Mouse (Mus musculus) erythroblast, embryonic 14.5 days (primary cell): Measurements from ENCODE around the gene Stt3a. TPM values are rescaled to one million over a fixed set of nuclear protein-coding genes. Genes with fewer than 3 reads are reported as not detected.
A peak's percentile ranks its signal among the peaks of the same experiment; 100 is the strongest.

Experiments
- H3K27me3 ChIP-seq: 2 replicates; pipeline ENCODE4 v1.6.1; 2012; ENCODE audit warnings: inconsistent platforms; ENCODE audit not compliant: control insufficient read depth
- H3K36me3 ChIP-seq: 2 replicates; pipeline ENCODE4 v1.6.1; 2012; ENCODE audit warnings: mild to moderate bottlenecking, inconsistent platforms; ENCODE audit not compliant: control insufficient read depth
- H3K4me1 ChIP-seq: 2 replicates; pipeline ENCODE4 v1.6.1; 2012; ENCODE audit warnings: inconsistent platforms; ENCODE audit not compliant: control insufficient read depth
- H3K4me3 ChIP-seq: replicated peaks from 2 replicates; pipeline ENCODE3; 2012; ENCODE audit warnings: moderate library complexity, mild to moderate bottlenecking, inconsistent platforms
- H3K9me3 ChIP-seq: 2 replicates; pipeline ENCODE4 v1.6.1; 2012; ENCODE audit warnings: low read length, inconsistent platforms, mixed read lengths; ENCODE audit not compliant: control insufficient read depth
- GATA1 ChIP-seq: IDR thresholded peaks from 2 replicates; pipeline ENCODE4 v1.6.1; 2012; ENCODE audit warnings: low read length, inconsistent platforms, mixed read lengths
- TAL1 ChIP-seq: IDR thresholded peaks from 3 replicates; pipeline ENCODE4 v1.6.1; 2012; ENCODE audit warnings: low read length, inconsistent platforms, mixed read lengths
- polyA plus RNA-seq: library from polyadenylated mRNA; stranded (reverse); fragments of >175 nt; gene quantifications from 2 replicates; pipeline ENCODE4 v1.2.3, GENCODE M21; 2012

Stt3a gene
- polyA plus RNA-seq, 1 experiment, result 0.20 TPM

GRCm38 (mm10) chr9:36796781-36797555 lies 29.5 kb upstream of the Stt3a start, which contains the start of gene Ei24:
Gene Ei24 (minus strand): TSS chr9:36797393.
- no peaks in the 10 kb centered on the region for H3K27me3 ChIP-seq
- H3K4me3 ChIP-seq, result peak within 1 kb of the TSS; percentile 91
- H3K9me3 ChIP-seq, result no peaks in the 10 kb centered on the region
- TF ChIP-seq TAL1 (no peak), GATA1 (no peak)
- peaks cover 3% of the 10 kb centered on the region; the same call in 1 of the 2 replicates for H3K36me3 ChIP-seq
- peaks cover 21% of the 10 kb centered on the region for H3K4me1 ChIP-seq

- Histone ChIP-seq H3K4me1 (peaks cover 21% of the 10 kb centered on the region), H3K4me3 (peak overlapping the region; percentile 91), H3K9me3 (no peaks in the 10 kb centered on the region), H3K36me3 (peaks cover 6% of the 10 kb centered on the region), H3K27me3 (no peaks in the 10 kb centered on the region)
- TF ChIP-seq TAL1 (no peak), GATA1 (no peak)
Measured at GRCm38 (mm10) chr9:36796224-36796623, 28.7 kb upstream of the Stt3a start.

- Histone ChIP-seq H3K4me3 (no peak overlapping the region), H3K4me1 (peaks cover 21% of the 10 kb centered on the region)
Measured at GRCm38 (mm10) chr9:36795556-36795955, 28.1 kb upstream of the Stt3a start.

GRCm38 (mm10) chr9:36794487-36794886 lies 27.0 kb upstream of the Stt3a start:
- no peak for TF ChIP-seq GATA1
- no peak for TF ChIP-seq TAL1
- H3K4me1 ChIP-seq, result peaks cover 21% of the 10 kb centered on the region
- no peaks in the 10 kb centered on the region for H3K27me3 ChIP-seq
- H3K4me3 ChIP-seq, result no peak overlapping the region
- H3K36me3 ChIP-seq, result peaks cover 17% of the 10 kb centered on the region
- H3K9me3 ChIP-seq, result no peaks in the 10 kb centered on the region

More at GRCm38 (mm10) chr9:36795556-36795955, 28.1 kb upstream of the Stt3a start:
- peaks cover 11% of the 10 kb centered on the region for H3K36me3 ChIP-seq
- H3K27me3 ChIP-seq, result no peaks in the 10 kb centered on the region
- TF ChIP-seq TAL1 (no peak), GATA1 (no peak)
- no peaks in the 10 kb centered on the region for H3K9me3 ChIP-seq

DNA sequence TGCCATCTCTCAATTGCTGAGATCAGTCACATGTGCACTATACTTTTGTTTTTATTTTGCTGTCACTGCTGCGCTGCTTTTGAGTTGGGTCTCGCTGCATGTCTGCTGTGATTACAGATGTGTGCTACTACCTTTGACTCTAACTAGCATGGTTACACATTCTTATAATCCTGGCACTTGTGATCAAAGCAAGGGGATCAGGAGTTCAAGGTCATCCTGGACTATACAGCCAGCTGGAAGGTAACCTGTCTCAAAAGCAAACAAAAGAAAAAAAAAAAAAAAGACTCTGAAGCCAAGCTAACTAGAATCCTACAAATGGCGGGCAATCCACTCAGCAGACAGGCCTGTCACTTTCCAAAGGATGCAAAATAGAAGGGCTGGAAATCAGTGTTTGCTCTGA lies 24.7 kb upstream of the Stt3a start:
- Histone ChIP-seq H3K27me3 (no peaks in the 10 kb centered on the region), H3K36me3 (peaks cover 35% of the 10 kb centered on the region), H3K9me3 (no peaks in the 10 kb centered on the region), H3K4me1 (peaks cover 17% of the 10 kb centered on the region), H3K4me3 (no peak overlapping the region)
- TF ChIP-seq GATA1 (no peak), TAL1 (no peak)

- no peak for TF ChIP-seq TAL1
- no peak for TF ChIP-seq GATA1
- H3K9me3 ChIP-seq, result no peaks in the 10 kb centered on the region
- no peaks in the 10 kb centered on the region for H3K4me1 ChIP-seq
- H3K27me3 ChIP-seq, result no peaks in the 10 kb centered on the region
- H3K4me3 ChIP-seq, result no peak overlapping the region
- H3K36me3 ChIP-seq, result peaks cover 75% of the 10 kb centered on the region
Measured at GRCm38 (mm10) chr9:36783921-36784320, 16.4 kb upstream of the Stt3a start.

DNA sequence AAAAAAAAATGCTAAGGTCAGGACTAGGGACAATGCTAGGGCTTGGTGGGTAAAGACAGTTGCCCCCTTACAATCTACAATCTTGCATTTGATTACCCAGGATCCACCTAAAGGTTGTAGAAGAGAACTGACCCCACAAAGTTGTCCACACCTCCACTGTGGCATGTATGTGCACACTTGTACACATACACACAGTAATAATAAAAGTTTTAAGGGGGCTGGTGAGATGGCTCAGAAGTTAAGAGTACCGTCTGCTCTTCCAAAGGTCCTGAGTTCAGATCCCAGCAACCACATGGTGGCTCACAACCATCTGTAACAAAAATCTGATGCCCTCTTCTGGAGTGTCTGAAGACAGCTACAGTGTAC lies 1.6 kb upstream of the Stt3a start:
- H3K4me3 ChIP-seq, result peak overlapping the region; percentile 74
- peaks cover 23% of the 10 kb centered on the region for H3K4me1 ChIP-seq
- H3K27me3 ChIP-seq, result no peaks in the 10 kb centered on the region
- no peaks in the 10 kb centered on the region for H3K9me3 ChIP-seq
- TF ChIP-seq TAL1, result no peak
- no peak for TF ChIP-seq GATA1
- peaks cover 15% of the 10 kb centered on the region for H3K36me3 ChIP-seq

DNA sequence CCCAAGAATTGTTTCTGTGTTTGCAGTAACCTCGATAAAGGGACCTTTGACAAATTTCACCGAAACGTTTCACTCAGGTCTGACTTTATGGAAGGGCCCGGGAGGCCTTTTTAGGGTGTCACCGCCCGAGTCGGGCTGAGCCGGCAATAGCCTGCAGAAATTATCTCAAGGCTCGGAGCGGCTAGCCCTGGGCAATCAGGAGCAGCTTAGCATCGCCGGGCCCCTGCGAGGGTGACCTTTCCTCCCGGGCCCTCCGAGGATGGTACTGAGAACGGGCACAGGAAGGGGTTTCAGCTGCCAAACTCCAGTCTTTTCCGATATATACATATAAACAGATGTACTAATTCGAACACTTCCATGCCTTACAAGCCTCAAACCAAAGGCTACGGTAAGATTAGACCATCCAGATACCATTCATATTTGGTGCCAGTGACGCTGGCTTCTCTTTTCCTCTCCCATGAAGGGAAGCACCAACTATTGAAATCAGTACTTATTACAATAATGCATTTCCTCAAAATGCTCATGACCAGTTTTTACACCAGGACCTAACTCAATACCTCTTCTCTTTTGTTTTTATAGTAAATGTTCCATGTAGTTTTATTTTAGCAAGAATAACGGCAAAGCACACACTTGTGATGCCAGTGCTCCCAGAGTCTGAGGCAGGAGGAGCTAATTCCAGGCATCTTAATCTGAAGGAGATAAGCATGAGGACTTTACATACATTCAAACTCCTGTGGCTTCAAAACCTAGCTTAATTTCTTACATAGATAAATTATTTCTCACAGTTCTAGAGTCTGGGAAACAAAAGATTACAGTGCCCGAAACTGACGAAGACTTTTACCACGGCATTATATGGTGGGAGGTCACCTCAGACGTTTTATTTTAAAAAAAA lies 923 bp upstream of the Stt3a start:
- Histone ChIP-seq H3K4me3 (peak overlapping the region; percentile 74), H3K36me3 (peaks cover 21% of the 10 kb centered on the region), H3K4me1 (peaks cover 23% of the 10 kb centered on the region), H3K27me3 (no peaks in the 10 kb centered on the region), H3K9me3 (no peaks in the 10 kb centered on the region)
- TF ChIP-seq GATA1, result no peak; the same call in 1 of the 2 replicates
- TF ChIP-seq TAL1, result no peak

- H3K36me3 ChIP-seq, result peaks cover 56% of the 10 kb centered on the region
- no peaks in the 10 kb centered on the region for H3K27me3 ChIP-seq
- H3K4me1 ChIP-seq, result peaks cover 23% of the 10 kb centered on the region
- no peak overlapping the region for H3K4me3 ChIP-seq
- H3K9me3 ChIP-seq, result no peaks in the 10 kb centered on the region
- TF ChIP-seq TAL1 (no peak), GATA1 (no peak)
Measured at GRCm38 (mm10) chr9:36764378-36764777, 3.1 kb downstream of the Stt3a start.
